ENCODE assay signal across 25 mouse cellular contexts in the genomic region with DNA sequence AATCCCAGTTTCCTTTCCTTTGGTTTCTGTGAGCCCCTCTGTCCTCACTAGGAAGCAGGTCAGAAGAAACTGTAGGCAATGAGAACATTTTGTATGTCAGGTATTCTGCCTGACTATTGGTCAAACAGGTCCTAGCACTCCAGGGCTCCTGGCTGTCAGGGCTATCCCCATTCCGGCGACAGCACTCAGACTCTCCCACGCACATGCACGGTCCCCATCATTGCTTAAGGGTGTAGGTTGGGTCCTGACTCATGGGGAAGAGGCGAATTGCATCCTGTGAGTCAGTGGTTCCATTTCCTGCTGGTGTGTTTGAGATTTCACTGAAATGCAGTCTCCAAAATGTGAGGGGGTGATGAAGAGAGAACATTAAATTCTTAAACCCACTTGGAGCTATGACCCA. TPM values are rescaled to one million over a fixed set of nuclear protein-coding genes. Genes with fewer than 3 reads are reported as not detected.
DNase-seq lines count a peak whose midpoint lies in the region; ATAC-seq and TF ChIP-seq lines count a peak whose summit lies in the region.
"Had no signal": no experiment of that assay in that cellular context is flagged by ENCODE, and none has a peak within 500 bp of the region (broad histone marks: within the 10 kb centered on the region; RNA-seq: fewer than 3 reads in every experiment).

No protein-coding gene starts in this region.

- in situ Hi-C loops in CH12.LX (cut with MboI; ENCODE audit: low pct_ligation_motif_present, low pct_unique_long_range_greater_than_20kb, low sequenced_read_pairs): no loop called here

- intact Hi-C loops in left cerebral cortex, adult 2 months (cut with DNase I): no loop called here
- intact Hi-C loops in left cerebral cortex, postnatal 10 days (cut with DNase I): no loop called here

- TF ChIP-seq EP300 in CH12.LX (IDR thresholded peaks at IDR 0.05; ENCODE audit: low read length): no peak

- no peak overlapping the region for H3K4me3 ChIP-seq in left cerebral cortex, adult 2 months
- H3K4me3 ChIP-seq in CH12.LX (replicated peaks in 1 of 3; ENCODE audit: low read depth in 2 of 3, low read length in 2 of 3, poor library complexity in 1 of 3): no peak overlapping the region
- H3K4me3 ChIP-seq in midbrain, embryonic 15.5 days: no peak overlapping the region
- no peak overlapping the region for H3K4me3 ChIP-seq in midbrain, postnatal 0 days (ENCODE audit: low read depth, low read length)
- no peak overlapping the region for H3K4me3 ChIP-seq in heart, embryonic 10.5 days
- H3K4me3 ChIP-seq: embryonic facial prominence, embryonic 13.5 days; forebrain, embryonic 10.5 days; liver, embryonic 12.5 days; midbrain, embryonic 13.5 days had no signal

- H3K27ac ChIP-seq in left cerebral cortex, adult 2 months: no peak overlapping the region
- no peak overlapping the region for H3K27ac ChIP-seq in CH12.LX (ENCODE audit: insufficient read depth, low read depth)
- H3K27ac ChIP-seq in midbrain, embryonic 15.5 days: no peak overlapping the region
- H3K27ac ChIP-seq in midbrain, postnatal 0 days (ENCODE audit: low read depth, low read length): no peak overlapping the region
- no peak overlapping the region for H3K27ac ChIP-seq in heart, embryonic 10.5 days
- H3K27ac ChIP-seq: embryonic facial prominence, embryonic 13.5 days; forebrain, embryonic 10.5 days; liver, embryonic 12.5 days; midbrain, embryonic 13.5 days had no signal

- no peak for TF ChIP-seq CTCF in left cerebral cortex, adult 2 months (IDR thresholded peaks at IDR 0.05)
- TF ChIP-seq CTCF in CH12.LX (conservative IDR thresholded peaks at IDR 0.05 in 1 of 2, IDR thresholded peaks at IDR 0.05 in 1 of 2; ENCODE audit: low read depth in 2 of 2, low read length in 2 of 2): no peak
- TF ChIP-seq CTCF in midbrain, postnatal 0 days (IDR thresholded peaks at IDR 0.05): no peak

- H3K9me3 ChIP-seq in CH12.LX (replicated peaks; ENCODE audit: low read length): no peaks in the 10 kb centered on the region
- H3K9me3 ChIP-seq in midbrain, embryonic 15.5 days: no peaks in the 10 kb centered on the region
- H3K9me3 ChIP-seq in midbrain, postnatal 0 days (ENCODE audit: low read length): no peaks in the 10 kb centered on the region
- H3K9me3 ChIP-seq in heart, embryonic 10.5 days: no peaks in the 10 kb centered on the region
- H3K9me3 ChIP-seq: embryonic facial prominence, embryonic 13.5 days; forebrain, embryonic 10.5 days; liver, embryonic 12.5 days; midbrain, embryonic 13.5 days had no signal

- no peak overlapping the region for H3K9ac ChIP-seq in CH12.LX (ENCODE audit: insufficient read depth, low read depth)
- H3K9ac ChIP-seq in midbrain, embryonic 15.5 days: no peak overlapping the region
- no peak overlapping the region for H3K9ac ChIP-seq in midbrain, postnatal 0 days (replicated peaks; ENCODE audit: low read length, poor library complexity, severe bottlenecking)
- H3K9ac ChIP-seq: embryonic facial prominence, embryonic 13.5 days; liver, embryonic 12.5 days; lung, embryonic 14.5 days; midbrain, embryonic 13.5 days had no signal

- WGBS in midbrain, embryonic 15.5 days: 92% methylated on average over 5 of the region's 5 CpGs
- 85% methylated on average over 5 of the region's 5 CpGs for WGBS in midbrain, postnatal 0 days
- WGBS in heart, embryonic 10.5 days: 55% methylated on average over 5 of the region's 5 CpGs

- no peak for TF ChIP-seq POLR2A in CH12.LX (IDR thresholded peaks at IDR 0.05; ENCODE audit: low read depth, low read length)

- H3K4me1 ChIP-seq in CH12.LX (ENCODE audit: control insufficient read depth in 1 of 2, insufficient read depth in 2 of 2): peaks cover 0 to 2% of the 10 kb centered on the region in 2 experiments; a peak in 1 of 4 replicates
- no peaks in the 10 kb centered on the region for H3K4me1 ChIP-seq in midbrain, embryonic 15.5 days
- H3K4me1 ChIP-seq in midbrain, postnatal 0 days (ENCODE audit: insufficient read depth, low read length): no peaks in the 10 kb centered on the region
- peaks cover 7% of the 10 kb centered on the region; the same call in 1 of the 2 replicates for H3K4me1 ChIP-seq in heart, embryonic 10.5 days
- H3K4me1 ChIP-seq: embryonic facial prominence, embryonic 13.5 days; forebrain, embryonic 10.5 days; liver, embryonic 12.5 days; midbrain, embryonic 13.5 days had no signal

- no peak for TF ChIP-seq RAD21 in CH12.LX (IDR thresholded peaks at IDR 0.05; ENCODE audit: low read depth, low read length)

- H3K27me3 ChIP-seq in CH12.LX (replicated peaks): no peaks in the 10 kb centered on the region
- H3K27me3 ChIP-seq in midbrain, embryonic 15.5 days (replicated peaks): no peaks in the 10 kb centered on the region
- H3K27me3 ChIP-seq in midbrain, postnatal 0 days (ENCODE audit: insufficient read depth, low read length): no peaks in the 10 kb centered on the region
- no peaks in the 10 kb centered on the region for H3K27me3 ChIP-seq in heart, embryonic 10.5 days (ENCODE audit: insufficient read depth, poor library complexity, severe bottlenecking)
- H3K27me3 ChIP-seq: embryonic facial prominence, embryonic 13.5 days; liver, embryonic 12.5 days; midbrain, embryonic 13.5 days; Patski had no signal

- no peaks in the 10 kb centered on the region for H3K36me3 ChIP-seq in CH12.LX (replicated peaks in 1 of 2; ENCODE audit: control insufficient read depth in 1 of 2, insufficient read depth in 1 of 2, low read length in 1 of 2)
- no peaks in the 10 kb centered on the region for H3K36me3 ChIP-seq in midbrain, embryonic 15.5 days (replicated peaks)
- no peaks in the 10 kb centered on the region for H3K36me3 ChIP-seq in midbrain, postnatal 0 days (ENCODE audit: insufficient read depth, low read length)
- H3K36me3 ChIP-seq in heart, embryonic 10.5 days: no peaks in the 10 kb centered on the region
- H3K36me3 ChIP-seq: embryonic facial prominence, embryonic 13.5 days; forebrain, embryonic 10.5 days; liver, embryonic 12.5 days; midbrain, embryonic 13.5 days had no signal

- ATAC-seq in midbrain, embryonic 15.5 days (replicated peaks): no peak
- no peak for ATAC-seq in midbrain, postnatal 0 days (ENCODE audit: low FRiP score)
- ATAC-seq: liver, embryonic 12.5 days; midbrain, embryonic 13.5 days; Patski had no signal

- peak; percentile 13 to 17 for DNase-seq in left cerebral cortex, adult 2 months (ENCODE audit: extremely low spot score in 1 of 2, low spot score in 2 of 2)
- no peak for DNase-seq in left cerebral cortex, postnatal 10 days (ENCODE audit: extremely low spot score in 1 of 2, low spot score in 2 of 2)
- peak; percentile 96 for DNase-seq in 3T3-L1 (ENCODE audit: low read depth, low spot score)
- peak; percentile 4 for DNase-seq in CH12.LX (ENCODE audit: extremely low read depth)
- peak; percentile 24 for DNase-seq in gonadal fat pad, adult 2 months (ENCODE audit: low read depth)
- DNase-seq in midbrain, postnatal 0 days (ENCODE audit: low spot score): no peak
- DNase-seq in heart, embryonic 10.5 days (ENCODE audit: low spot score): no peak
- DNase-seq: cerebellum, adult 9-11 months; heart, postnatal 4 days; kidney, adult 8-10 months; kidney, postnatal 25 days; layer of hippocampus, adult 9-11 months; lung, embryonic 14.5 days; thymus, postnatal 4 days had no signal

- no peaks in the 10 kb centered on the region for H3K79me2 ChIP-seq in CH12.LX (replicated peaks; ENCODE audit: control insufficient read depth, extremely low read depth, insufficient read depth, poor library complexity, severe bottlenecking)

- no peak overlapping the region for H3K4me2 ChIP-seq in CH12.LX (ENCODE audit: insufficient read depth, low read depth, poor library complexity, severe bottlenecking)
- H3K4me2 ChIP-seq in midbrain, embryonic 15.5 days: no peak overlapping the region
- H3K4me2 ChIP-seq in midbrain, postnatal 0 days (ENCODE audit: low read depth, low read length, poor library complexity, severe bottlenecking): no peak overlapping the region
- H3K4me2 ChIP-seq: embryonic facial prominence, embryonic 13.5 days; liver, embryonic 12.5 days; lung, embryonic 14.5 days; midbrain, embryonic 13.5 days had no signal

- dilution Hi-C loops in CH12.LX (cut with MboI; ENCODE audit: extremely low pct_ligation_motif_present, extremely low pct_unique_long_range_greater_than_20kb, low sequenced_read_pairs): no loop called here

RNA-seq across cellular contexts. Expression of gene Ereg, which starts 8.6 kb away (rescaled TPM):
- not detected for total RNA-seq in left cerebral cortex, adult 2 months (2021)
- not detected for total RNA-seq in left cerebral cortex, postnatal 10 days (2021)
- total RNA-seq in CH12.LX (2012; rRNA removed) (not detected in 2 replicates), CH12.LX (2014; rRNA removed) (not detected in 2 replicates)
- not detected in 2 replicates for polyA plus RNA-seq in CH12.LX (2012; ENCODE audit: insufficient read length, low read depth)
- polyA plus RNA-seq in gonadal fat pad, adult 2 months (2012; rRNA removed): 0.03 and 0.04 TPM in 2 replicates
- polyA plus RNA-seq in midbrain, embryonic 15.5 days (2015; fragmentation: Nextera tagmentation; extraction: Ambion mirVana): not detected in 2 replicates
- not detected in 2 replicates for total RNA-seq in midbrain, postnatal 0 days (2014; rRNA removed)
- polyA plus RNA-seq in midbrain, postnatal 0 days (2015; fragmentation: Nextera tagmentation; extraction: Ambion mirVana): not detected in 2 replicates
- polyA plus RNA-seq in heart, embryonic 10.5 days (2016; fragmentation: Nextera tagmentation; extraction: Ambion mirVana): 0.06 and 0.10 TPM in 2 replicates
- polyA plus RNA-seq: embryonic facial prominence, embryonic 13.5 days; heart, embryonic 14.5 days; limb, embryonic 11.5 days; midbrain, embryonic 13.5 days; testis, adult 2 months had no signal

RNA-seq across cellular contexts. Expression of gene Epgn, which starts 55.8 kb away (rescaled TPM):
- under 1 TPM; 0.18 to 0.26 TPM for total RNA-seq in left cerebral cortex, adult 2 months (2021)
- under 1 TPM in 1 of 2 experiments, not detected in 1; 0.39 TPM for total RNA-seq in left cerebral cortex, postnatal 10 days (2021)
- total RNA-seq in CH12.LX (2012; rRNA removed): not detected in 2 replicates
- total RNA-seq in CH12.LX (2014; rRNA removed): not detected in 2 replicates
- polyA plus RNA-seq in CH12.LX (2012; ENCODE audit: insufficient read length, low read depth): not detected in 2 replicates
- polyA plus RNA-seq in gonadal fat pad, adult 2 months (2012; rRNA removed): 0.06 and 0.11 TPM in 2 replicates
- polyA plus RNA-seq in midbrain, embryonic 15.5 days (2015; fragmentation: Nextera tagmentation; extraction: Ambion mirVana): not detected in 2 replicates
- total RNA-seq in midbrain, postnatal 0 days (2014; rRNA removed): 0.16 TPM in 1 of 2 replicates, not detected in the other
- not detected in 2 replicates for polyA plus RNA-seq in midbrain, postnatal 0 days (2015; fragmentation: Nextera tagmentation; extraction: Ambion mirVana)
- polyA plus RNA-seq in heart, embryonic 10.5 days (2016; fragmentation: Nextera tagmentation; extraction: Ambion mirVana): 0.07 and 0.14 TPM in 2 replicates
- total RNA-seq: adrenal gland, postnatal 4 days had no signal
- polyA plus RNA-seq: heart, embryonic 14.5 days; liver, embryonic 12.5 days; lung, embryonic 14.5 days had no signal

RNA-seq across cellular contexts. Expression of gene Areg, which starts 56.4 kb away (rescaled TPM):
- total RNA-seq in left cerebral cortex, adult 2 months (2021): under 1 TPM in 1 of 2 experiments, not detected in 1; 0.96 TPM
- under 1 TPM; 0.49 to 0.56 TPM for total RNA-seq in left cerebral cortex, postnatal 10 days (2021)
- total RNA-seq in CH12.LX (2012; rRNA removed): not detected in 2 replicates
- not detected in 2 replicates for total RNA-seq in CH12.LX (2014; rRNA removed)
- polyA plus RNA-seq in CH12.LX (2012; ENCODE audit: insufficient read length, low read depth): not detected in 2 replicates
- 0.19 TPM in 1 of 2 replicates, not detected in the other for polyA plus RNA-seq in gonadal fat pad, adult 2 months (2012; rRNA removed)
- 0.14 and 0.36 TPM in 2 replicates for polyA plus RNA-seq in midbrain, embryonic 15.5 days (2015; fragmentation: Nextera tagmentation; extraction: Ambion mirVana)
- total RNA-seq in midbrain, postnatal 0 days (2014; rRNA removed): 0.27 TPM in 1 of 2 replicates, not detected in the other
- polyA plus RNA-seq in midbrain, postnatal 0 days (2015; fragmentation: Nextera tagmentation; extraction: Ambion mirVana): 0.21 and 0.40 TPM in 2 replicates
- 0.34 TPM in 1 of 2 replicates, not detected in the other for polyA plus RNA-seq in heart, embryonic 10.5 days (2016; fragmentation: Nextera tagmentation; extraction: Ambion mirVana)
- total RNA-seq: gastrocnemius, postnatal 4 days had no signal
- polyA plus RNA-seq: forebrain, embryonic 10.5 days; limb, embryonic 11.5 days; liver, embryonic 12.5 days; midbrain, embryonic 13.5 days; testis, adult 2 months had no signal

Comparison
In these comparisons a context has a peak if more than half of its experiments do, and no peak if none do; other contexts are left out.
1. DNase-seq: peak in left cerebral cortex, adult 2 months (2 of 2), 3T3-L1 (single experiment), CH12.LX (single experiment) and gonadal fat pad, adult 2 months (single experiment); none in left cerebral cortex, postnatal 10 days (0 of 2), midbrain, postnatal 0 days (single experiment) and heart, embryonic 10.5 days (single experiment).